Mouse (Mus musculus) liver, adult 2 months (tissue): Measurements from ENCODE around the gene Plekhg1.

ENCODE experiments used
- CTCF ChIP-seq: fragments of 200-500 bp; IDR thresholded peaks from 2 replicates; pipeline ENCODE4 v1.5.1; 2011; ENCODE audit warnings: low read depth, low read length, control low read depth
- POLR2A ChIP-seq: fragments of 200-500 bp; IDR thresholded peaks from 2 replicates; pipeline ENCODE4 v1.6.1; 2011; ENCODE audit warnings: low read length, control low read depth; ENCODE audit not compliant: insufficient read depth; ENCODE audit errors: extremely low read depth

DNA sequence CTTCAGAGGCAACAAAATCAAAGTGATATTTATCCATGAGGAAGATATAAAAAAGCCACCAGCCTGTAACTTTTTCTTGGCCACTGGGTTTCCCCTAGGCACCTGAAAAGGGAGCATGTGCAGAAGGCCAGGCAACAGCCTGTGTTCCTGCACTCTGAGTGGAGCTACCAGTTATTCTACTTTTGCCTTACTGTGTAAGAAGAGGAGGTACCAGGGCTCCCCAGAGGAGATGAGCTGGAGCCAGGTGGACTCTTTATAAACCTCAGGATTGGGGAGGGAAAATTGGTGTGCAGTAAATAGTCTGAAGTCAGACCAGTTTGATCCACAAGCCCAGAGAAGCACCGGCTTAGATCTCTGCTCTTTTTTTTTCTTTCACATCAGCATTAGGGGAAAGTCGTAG lies 111.3 kb downstream of the Plekhg1 start:
- TF ChIP-seq CTCF: no peak
- TF ChIP-seq POLR2A: no peak
